Mouse (Mus musculus): ENCODE results near the gene Lefty2.

DNA sequence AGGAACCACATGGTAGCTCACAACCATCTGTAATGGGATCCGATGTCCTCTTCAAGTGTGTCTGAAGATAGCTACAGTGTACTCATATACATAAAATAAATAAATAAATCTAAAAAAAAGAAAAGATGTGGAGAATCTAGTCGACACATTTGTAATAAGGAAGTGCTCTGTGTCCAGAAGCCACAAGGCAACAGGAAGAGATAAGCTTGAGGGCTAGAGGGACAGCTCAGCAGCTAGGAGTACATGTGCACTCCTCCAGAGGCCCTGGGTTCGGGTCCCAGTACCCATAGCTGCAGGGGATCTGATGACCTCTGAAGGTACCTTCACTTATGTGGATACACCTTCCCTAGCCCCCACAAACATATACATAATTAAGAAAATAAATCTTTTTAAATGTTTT, 11.1 kb upstream of the Lefty2 start:
- TF ChIP-seq POLR2A (IDR thresholded peaks at IDR 0.05; ENCODE audit: control insufficient read depth, extremely low read depth, insufficient read depth, low read length, poor library complexity): no peak
- no peak for TF ChIP-seq CTCF (IDR thresholded peaks at IDR 0.05; ENCODE audit: borderline replicate concordance, control insufficient read depth, extremely low read depth, insufficient read depth, low read length, poor library complexity)

Data from thymus, adult 2 months (tissue).